Mouse (Mus musculus): ENCODE measurements around the gene Dok1. TPM values are rescaled to one million over a fixed set of nuclear protein-coding genes. Genes with fewer than 3 reads are reported as not detected.

Dok1 gene
- polyA plus RNA-seq, 1 experiment from 2014 or later, result 2.8 TPM

GRCm38 (mm10) chr6:83068221-83068620 lies 35.0 kb upstream of the Dok1 start:
- no peak overlapping the region for H3K9ac ChIP-seq
- H3K4me2 ChIP-seq, result no peak overlapping the region
- ATAC-seq, result no peak
- H3K4me1 ChIP-seq, result peaks cover 28% of the 10 kb centered on the region
- H3K27me3 ChIP-seq, result peaks cover 100% of the 10 kb centered on the region
- no peaks in the 10 kb centered on the region for H3K9me3 ChIP-seq (replicated peaks)
- no peak overlapping the region for H3K4me3 ChIP-seq
- no peak overlapping the region for H3K27ac ChIP-seq
- H3K36me3 ChIP-seq (ENCODE audit: poor library complexity, severe bottlenecking), result no peaks in the 10 kb centered on the region
- WGBS, result under 1% methylated on average over 8 of the region's 8 CpGs

- Histone ChIP-seq H3K27ac (no peak overlapping the region), H3K27me3 (peaks cover 100% of the 10 kb centered on the region), H3K36me3 (ENCODE audit: poor library complexity, severe bottlenecking) (no peaks in the 10 kb centered on the region), H3K4me3 (no peak overlapping the region), H3K9ac (no peak overlapping the region), H3K9me3 (replicated peaks) (no peaks in the 10 kb centered on the region), H3K4me2 (no peak overlapping the region), H3K4me1 (peaks cover 22% of the 10 kb centered on the region)
- no peak for ATAC-seq
- 29% methylated on average over 6 of the region's 6 CpGs for WGBS
Measured at GRCm38 (mm10) chr6:83066441-83066840, 33.2 kb upstream of the Dok1 start.

GRCm38 (mm10) chr6:83065995-83066394 lies 32.7 kb upstream of the Dok1 start:
- no peak overlapping the region for H3K27ac ChIP-seq
- H3K4me1 ChIP-seq, result peaks cover 18% of the 10 kb centered on the region
- H3K9ac ChIP-seq, result no peak overlapping the region
- H3K4me3 ChIP-seq, result no peak overlapping the region
- H3K36me3 ChIP-seq (ENCODE audit: poor library complexity, severe bottlenecking), result no peaks in the 10 kb centered on the region
- H3K4me2 ChIP-seq, result no peak overlapping the region
- no peaks in the 10 kb centered on the region for H3K9me3 ChIP-seq (replicated peaks)
- ATAC-seq, result no peak
- H3K27me3 ChIP-seq, result peaks cover 100% of the 10 kb centered on the region
- WGBS, result 40% methylated on average over 8 of the region's 8 CpGs

GRCm38 (mm10) chr6:83058725-83059124 lies 25.5 kb upstream of the Dok1 start:
- Histone ChIP-seq H3K4me1 (peaks cover 14% of the 10 kb centered on the region), H3K36me3 (ENCODE audit: poor library complexity, severe bottlenecking) (peaks cover 23% of the 10 kb centered on the region), H3K4me3 (no peak overlapping the region), H3K27ac (no peak overlapping the region), H3K4me2 (no peak overlapping the region), H3K9ac (no peak overlapping the region), H3K9me3 (replicated peaks) (no peaks in the 10 kb centered on the region), H3K27me3 (peaks cover 41% of the 10 kb centered on the region)
- WGBS, result 72% methylated on average over 2 of the region's 2 CpGs
- no peak for ATAC-seq

GRCm38 (mm10) chr6:83057790-83058189 lies 24.5 kb upstream of the Dok1 start, which contains the start of gene Dqx1:
Dqx1 (plus strand) TSS chr6:83057844.
- no peak for ATAC-seq
- Histone ChIP-seq H3K27me3 (peaks cover 32% of the 10 kb centered on the region), H3K9ac (no peak within 1 kb of the TSS), H3K4me1 (peaks cover 23% of the 10 kb centered on the region), H3K4me2 (no peak within 1 kb of the TSS), H3K4me3 (no peak within 1 kb of the TSS), H3K27ac (no peak within 1 kb of the TSS), H3K36me3 (ENCODE audit: poor library complexity, severe bottlenecking) (peaks cover 23% of the 10 kb centered on the region), H3K9me3 (replicated peaks) (no peaks in the 10 kb centered on the region)
- 65% methylated on average over 3 of the region's 3 CpGs for WGBS

- H3K4me1 ChIP-seq, result peaks cover 29% of the 10 kb centered on the region
- ATAC-seq, result peak; percentile 39
- no peaks in the 10 kb centered on the region for H3K9me3 ChIP-seq (replicated peaks)
- peaks cover 7% of the 10 kb centered on the region; the same call in 1 of the 2 replicates for H3K27me3 ChIP-seq
- peaks cover 40% of the 10 kb centered on the region for H3K36me3 ChIP-seq (ENCODE audit: poor library complexity, severe bottlenecking)
- peak within 1 kb of the TSS; percentile 86 for H3K9ac ChIP-seq
- H3K4me2 ChIP-seq, result peak within 1 kb of the TSS; percentile 94
- 0% methylated on average over 44 of the region's 50 CpGs for WGBS
- peak within 1 kb of the TSS; percentile 99 for H3K4me3 ChIP-seq
- H3K27ac ChIP-seq, result peak within 1 kb of the TSS; percentile 70
Measured at GRCm38 (mm10) chr6:83054871-83055431, 21.7 kb upstream of the Dok1 start, which contains the start of gene Htra2. Htra2 (minus strand) TSS chr6:83055273.

GRCm38 (mm10) chr6:83054074-83054851 lies 21.0 kb upstream of the Dok1 start, which contains the start of gene Aup1:
Aup1 (plus strand) TSS chr6:83054521.
- under 1% methylated on average over 64 of the region's 64 CpGs for WGBS
- H3K9ac ChIP-seq, result peak within 1 kb of the TSS; percentile 86
- H3K4me2 ChIP-seq, result peak within 1 kb of the TSS; percentile 94
- peaks cover 29% of the 10 kb centered on the region for H3K4me1 ChIP-seq
- peak within 1 kb of the TSS; percentile 99 for H3K4me3 ChIP-seq
- peaks cover 40% of the 10 kb centered on the region for H3K36me3 ChIP-seq (ENCODE audit: poor library complexity, severe bottlenecking)
- H3K9me3 ChIP-seq (replicated peaks), result no peaks in the 10 kb centered on the region
- peaks cover 2% of the 10 kb centered on the region; the same call in 1 of the 2 replicates for H3K27me3 ChIP-seq
- ATAC-seq, result peak; percentile 98
- peak within 1 kb of the TSS; percentile 70 for H3K27ac ChIP-seq

- H3K4me2 ChIP-seq, result peak overlapping the region; percentile 94
- no peaks in the 10 kb centered on the region for H3K27me3 ChIP-seq
- H3K4me3 ChIP-seq, result peak overlapping the region; percentile 99
- no peak for ATAC-seq
- H3K36me3 ChIP-seq (ENCODE audit: poor library complexity, severe bottlenecking), result peaks cover 40% of the 10 kb centered on the region
- WGBS, result 3% methylated on average over 26 of the region's 26 CpGs
- no peaks in the 10 kb centered on the region for H3K9me3 ChIP-seq (replicated peaks)
- H3K4me1 ChIP-seq, result peaks cover 29% of the 10 kb centered on the region
- peak overlapping the region; percentile 86 for H3K9ac ChIP-seq
- H3K27ac ChIP-seq, result peak overlapping the region; percentile 70
Measured at GRCm38 (mm10) chr6:83053136-83053960, 20.1 kb upstream of the Dok1 start.

GRCm38 (mm10) chr6:83049367-83049766 lies 16.1 kb upstream of the Dok1 start:
- H3K27me3 ChIP-seq, result no peaks in the 10 kb centered on the region
- 71% methylated on average over 10 of the region's 10 CpGs for WGBS

GRCm38 (mm10) chr6:83044742-83045141 lies 11.5 kb upstream of the Dok1 start:
- ATAC-seq, result no peak
- Histone ChIP-seq H3K4me2 (no peak overlapping the region), H3K9ac (no peak overlapping the region), H3K4me1 (no peaks in the 10 kb centered on the region), H3K4me3 (no peak overlapping the region), H3K36me3 (ENCODE audit: poor library complexity, severe bottlenecking) (no peaks in the 10 kb centered on the region), H3K9me3 (replicated peaks) (no peaks in the 10 kb centered on the region), H3K27ac (no peak overlapping the region), H3K27me3 (no peaks in the 10 kb centered on the region)
- WGBS, result 84% methylated on average over 9 of the region's 9 CpGs

More at GRCm38 (mm10) chr6:83049367-83049766, 16.1 kb upstream of the Dok1 start:
- Histone ChIP-seq H3K4me3 (no peak overlapping the region), H3K9me3 (replicated peaks) (no peaks in the 10 kb centered on the region), H3K4me2 (no peak overlapping the region), H3K9ac (no peak overlapping the region), H3K36me3 (ENCODE audit: poor library complexity, severe bottlenecking) (peaks cover 17% of the 10 kb centered on the region), H3K4me1 (peaks cover 15% of the 10 kb centered on the region), H3K27ac (no peak overlapping the region)
- no peak for ATAC-seq

- Histone ChIP-seq H3K4me3 (no peak overlapping the region), H3K27me3 (no peaks in the 10 kb centered on the region), H3K4me1 (no peaks in the 10 kb centered on the region), H3K27ac (no peak overlapping the region), H3K9me3 (replicated peaks) (no peaks in the 10 kb centered on the region), H3K9ac (no peak overlapping the region), H3K4me2 (no peak overlapping the region), H3K36me3 (ENCODE audit: poor library complexity, severe bottlenecking) (no peaks in the 10 kb centered on the region)
- ATAC-seq, result no peak
- 94% methylated on average over 5 of the region's 5 CpGs for WGBS
Measured at GRCm38 (mm10) chr6:83043993-83044392, 10.7 kb upstream of the Dok1 start.

- Histone ChIP-seq H3K4me1 (peaks cover 4% of the 10 kb centered on the region), H3K9ac (no peak overlapping the region), H3K9me3 (replicated peaks) (no peaks in the 10 kb centered on the region), H3K4me3 (no peak overlapping the region), H3K27me3 (no peaks in the 10 kb centered on the region), H3K27ac (no peak overlapping the region), H3K36me3 (ENCODE audit: poor library complexity, severe bottlenecking) (no peaks in the 10 kb centered on the region), H3K4me2 (no peak overlapping the region)
- no peak for ATAC-seq
- 64% methylated on average over 6 of the region's 6 CpGs for WGBS
Measured at GRCm38 (mm10) chr6:83043561-83043960, 10.3 kb upstream of the Dok1 start.

Data from forebrain, embryonic 13.5 days (tissue).